Mouse (Mus musculus): ENCODE measurements around the gene Apba2.

The Apba2 gene

DNA sequence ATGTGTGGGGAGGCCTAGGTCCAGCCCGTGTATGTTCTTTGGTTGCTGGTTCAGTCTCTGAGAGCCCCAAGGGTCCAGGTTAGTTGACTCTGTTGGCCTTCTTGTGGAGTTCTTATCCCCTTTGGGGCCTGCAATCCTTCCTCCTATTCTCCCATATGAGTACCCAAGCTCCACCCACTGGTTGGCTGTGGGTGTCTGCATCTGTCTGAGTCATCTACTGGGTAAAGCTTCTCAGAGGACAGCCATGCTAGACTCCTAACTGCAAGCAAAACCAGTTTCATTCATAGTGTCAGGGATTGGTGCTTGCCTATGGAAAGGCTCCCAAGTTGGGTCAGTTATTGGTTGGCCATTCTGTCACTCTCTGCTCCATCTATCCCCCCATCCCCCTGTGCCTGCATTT is 29.8 kb downstream of the Apba2 start:
- DNase-seq (ENCODE audit: low read depth), result no peak

DNA sequence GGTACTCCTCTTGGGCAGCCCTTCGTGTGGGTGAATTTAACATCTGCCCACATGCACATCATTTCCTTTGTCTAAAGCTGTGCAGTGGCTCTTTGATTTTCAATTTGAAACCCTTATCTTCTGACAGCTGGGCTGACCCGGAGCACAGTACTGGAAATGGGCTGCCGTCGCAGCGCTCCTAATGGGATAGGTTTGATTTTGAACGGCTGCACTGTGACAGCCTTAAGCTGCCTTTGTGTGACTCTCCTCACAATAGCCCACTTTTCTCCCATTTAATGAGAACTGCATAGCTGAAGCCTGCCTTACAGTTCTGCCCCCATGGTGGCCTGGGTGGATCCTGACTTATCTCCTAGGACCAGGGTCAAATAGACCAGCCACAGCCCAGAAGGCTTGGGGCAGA is 31.9 kb downstream of the Apba2 start:
- no peak for DNase-seq (ENCODE audit: low read depth)

DNA sequence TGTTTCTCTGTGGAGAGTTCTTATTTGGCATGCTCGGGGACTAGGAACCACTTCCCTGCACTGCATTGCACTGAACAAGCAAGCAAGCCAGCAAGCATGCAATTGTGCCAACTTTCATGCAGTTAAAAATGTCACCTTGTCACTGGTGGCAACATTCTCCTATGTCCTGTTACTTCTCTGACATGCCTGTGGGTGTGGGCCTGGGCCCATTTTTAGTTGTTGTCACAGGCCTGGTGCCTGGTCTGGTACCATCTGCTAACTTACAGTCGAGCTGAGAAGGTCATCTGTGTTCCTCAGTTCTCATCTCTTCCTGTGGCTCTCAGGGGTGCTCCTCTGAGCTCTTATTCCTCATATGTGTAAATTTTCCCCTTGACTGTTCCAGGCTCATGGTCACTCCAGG is 33.8 kb downstream of the Apba2 start:
- DNase-seq (ENCODE audit: low read depth), result no peak

DNA sequence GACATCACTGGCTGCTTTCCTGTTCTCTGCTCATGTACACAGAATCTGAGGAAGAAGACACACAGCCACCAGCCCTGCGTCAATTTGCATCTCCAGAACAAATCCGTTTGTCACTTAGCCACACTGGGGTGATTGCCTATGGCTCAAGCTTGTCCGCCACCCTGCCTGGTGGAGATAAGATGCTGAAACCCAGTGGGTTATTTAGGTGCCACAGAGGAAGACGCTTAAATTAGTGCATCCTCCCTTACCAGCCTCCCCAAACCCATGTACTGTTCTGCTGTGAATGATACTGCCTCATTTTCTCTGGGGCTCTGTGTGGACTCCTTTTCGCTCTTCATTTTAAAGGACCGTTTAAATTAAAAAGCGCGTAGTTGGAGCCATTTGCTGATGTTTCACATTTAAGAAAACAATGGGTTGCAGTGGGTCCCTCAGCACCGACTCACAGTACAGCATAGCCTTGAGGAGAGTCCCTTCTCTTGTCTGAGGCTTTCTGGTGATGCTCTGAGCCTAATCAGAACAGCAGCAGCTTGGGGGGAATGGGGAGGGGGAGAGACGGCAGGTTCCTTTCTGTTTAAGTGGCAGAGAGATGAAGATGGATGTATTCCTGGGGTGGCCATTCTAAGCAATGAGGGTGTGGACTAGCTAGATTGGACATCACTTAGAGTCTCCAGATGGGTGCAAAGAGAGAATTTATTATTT is 38.1 kb downstream of the Apba2 start:
- no peak for DNase-seq (ENCODE audit: low read depth)

DNA sequence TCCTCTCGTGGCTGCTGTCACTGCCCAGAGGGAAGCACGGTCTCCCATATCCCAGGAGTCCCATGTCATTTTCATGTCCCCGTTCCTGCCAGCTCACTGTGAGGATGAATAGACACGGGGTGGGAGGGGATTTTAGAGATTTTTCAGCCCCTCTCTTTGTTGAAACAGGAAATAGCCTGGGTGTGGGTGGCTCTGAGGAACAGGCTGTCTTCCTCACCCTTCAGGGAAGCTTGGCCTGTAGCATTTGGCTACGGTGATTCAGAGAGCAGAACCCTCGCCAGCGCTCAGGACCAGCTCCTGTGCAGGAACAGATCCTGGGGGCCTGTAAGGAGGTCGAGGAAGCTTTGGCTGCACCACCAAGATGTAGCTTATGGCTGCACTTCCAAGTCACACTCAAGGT is 45.3 kb downstream of the Apba2 start:
- no peak for DNase-seq (ENCODE audit: low read depth)

DNA sequence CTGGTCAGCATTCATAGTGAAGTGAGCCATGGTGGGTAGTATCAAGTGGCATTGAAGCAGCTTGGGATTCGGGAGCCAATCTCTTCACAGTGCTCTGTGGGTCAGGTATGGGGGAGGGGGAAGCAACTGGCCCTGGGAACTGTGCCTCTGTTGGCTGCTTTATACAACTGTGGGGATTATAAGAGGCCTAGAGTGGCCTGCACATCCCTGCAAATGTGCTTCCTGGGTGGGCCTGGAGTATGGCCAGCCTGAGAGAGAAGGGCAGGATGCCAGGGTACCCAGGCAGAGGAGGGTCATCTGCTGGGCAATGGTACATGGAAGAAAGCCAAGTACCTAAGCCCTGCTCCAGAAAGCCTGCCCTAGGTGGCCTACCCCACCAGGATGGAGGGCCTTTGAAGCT is 49.4 kb downstream of the Apba2 start:
- no peak for DNase-seq (ENCODE audit: low read depth)

DNA sequence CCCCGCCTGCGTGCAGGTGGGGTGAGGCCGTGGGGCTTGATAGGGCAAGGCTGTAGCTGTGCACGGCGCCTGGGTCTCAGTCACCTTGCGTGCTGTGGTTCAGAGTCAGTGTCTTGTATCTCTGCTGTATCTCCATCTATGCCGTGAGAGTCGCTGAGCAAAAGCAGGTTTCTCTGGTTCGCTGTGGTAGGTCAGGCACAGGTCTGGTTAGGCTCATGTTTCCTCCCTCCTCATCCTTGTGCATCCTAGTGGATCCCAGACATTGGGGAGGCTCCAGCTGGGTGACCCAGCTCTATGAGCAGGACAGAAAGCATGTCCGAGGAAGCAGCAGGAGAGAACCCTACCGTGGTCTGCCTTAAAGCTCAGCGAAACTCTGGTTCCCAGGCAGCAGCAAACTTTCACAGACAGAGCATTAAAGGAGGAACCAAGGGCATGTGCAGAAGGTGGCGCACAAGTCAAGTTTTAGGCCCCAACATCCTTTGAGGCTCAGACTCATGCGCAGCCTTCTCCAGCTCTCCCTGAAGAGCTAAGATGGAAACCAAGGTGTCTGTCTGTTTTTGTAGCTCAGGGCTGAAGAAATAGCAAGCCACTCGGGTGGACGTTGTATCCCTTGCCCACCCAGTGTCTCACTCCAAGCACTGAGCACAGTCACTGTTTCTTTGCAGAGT is 51.2 kb downstream of the Apba2 start:
- DNase-seq (ENCODE audit: low read depth), result no peak

DNA sequence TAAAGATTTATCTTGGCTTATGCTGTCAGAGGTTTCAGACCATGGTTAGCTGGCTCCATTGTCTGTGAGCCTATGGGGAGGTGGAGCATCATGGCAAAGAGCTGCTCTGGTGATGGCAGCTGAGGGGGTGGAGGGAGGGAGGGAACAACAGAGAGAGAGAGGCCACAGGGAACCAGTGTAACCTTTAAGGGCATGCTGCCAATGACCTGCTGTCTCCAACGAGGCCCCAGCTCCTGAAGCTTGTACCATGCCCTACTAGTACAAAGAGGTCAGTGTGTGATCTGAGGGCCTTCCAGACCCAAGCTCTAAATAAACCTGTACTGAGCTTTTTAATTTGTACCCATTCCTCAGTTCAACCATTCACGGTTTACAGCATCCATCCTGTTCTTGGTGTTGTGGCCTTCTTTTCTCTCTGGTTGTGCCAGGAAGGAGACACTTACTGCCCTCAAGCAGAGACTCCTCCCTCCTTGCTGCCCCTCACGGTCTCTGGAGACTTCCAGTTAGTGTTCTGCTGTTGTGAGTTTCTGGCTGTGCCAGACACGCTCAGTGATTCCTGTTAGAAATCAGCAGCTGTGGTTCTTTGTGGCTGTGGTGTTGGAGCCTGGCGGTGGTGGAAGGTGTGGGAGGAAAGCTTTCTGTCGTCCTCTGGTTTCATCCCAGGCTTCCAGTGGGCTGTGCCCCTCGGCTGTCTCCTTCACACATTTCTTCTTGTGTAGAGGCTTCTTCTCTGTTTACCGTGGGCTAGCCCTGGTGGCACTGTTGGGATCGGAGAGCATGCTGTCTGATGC is 60.4 kb downstream of the Apba2 start:
- DNase-seq (ENCODE audit: low read depth), result no peak

DNA sequence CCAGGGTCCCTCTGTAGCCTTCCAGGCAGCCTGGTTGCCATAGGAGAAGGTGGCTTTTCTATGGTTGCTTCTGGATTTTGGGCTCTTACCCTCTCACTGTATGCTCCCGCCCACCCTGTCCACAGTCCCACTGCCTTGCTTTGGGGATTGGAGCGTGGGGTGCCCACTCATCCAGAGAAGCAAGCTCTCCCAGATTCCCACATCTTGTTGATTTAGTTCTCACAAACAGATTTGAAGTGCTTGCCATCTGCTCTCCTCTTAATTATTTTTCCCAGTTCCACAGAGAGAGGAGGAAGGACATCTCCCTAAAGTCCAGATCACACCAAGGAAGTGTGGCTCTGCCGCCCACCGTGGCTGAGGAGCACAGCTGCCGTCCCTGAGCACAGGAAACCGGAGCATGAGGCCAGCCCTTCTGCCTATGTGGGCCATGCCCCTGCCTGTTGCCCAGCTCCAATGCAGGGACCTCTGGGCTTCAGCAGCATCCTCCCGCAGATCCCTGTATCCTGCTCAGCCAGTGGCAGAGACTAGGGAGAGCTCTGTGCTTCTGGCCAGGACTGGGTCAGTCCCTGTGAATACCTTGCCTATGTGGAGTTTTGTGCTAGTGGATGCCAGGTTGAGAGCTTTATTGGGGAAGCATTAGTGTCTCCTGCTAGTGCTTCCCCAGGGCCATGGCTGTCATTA is 63.5 kb downstream of the Apba2 start:
- DNase-seq (ENCODE audit: low read depth), result no peak

DNA sequence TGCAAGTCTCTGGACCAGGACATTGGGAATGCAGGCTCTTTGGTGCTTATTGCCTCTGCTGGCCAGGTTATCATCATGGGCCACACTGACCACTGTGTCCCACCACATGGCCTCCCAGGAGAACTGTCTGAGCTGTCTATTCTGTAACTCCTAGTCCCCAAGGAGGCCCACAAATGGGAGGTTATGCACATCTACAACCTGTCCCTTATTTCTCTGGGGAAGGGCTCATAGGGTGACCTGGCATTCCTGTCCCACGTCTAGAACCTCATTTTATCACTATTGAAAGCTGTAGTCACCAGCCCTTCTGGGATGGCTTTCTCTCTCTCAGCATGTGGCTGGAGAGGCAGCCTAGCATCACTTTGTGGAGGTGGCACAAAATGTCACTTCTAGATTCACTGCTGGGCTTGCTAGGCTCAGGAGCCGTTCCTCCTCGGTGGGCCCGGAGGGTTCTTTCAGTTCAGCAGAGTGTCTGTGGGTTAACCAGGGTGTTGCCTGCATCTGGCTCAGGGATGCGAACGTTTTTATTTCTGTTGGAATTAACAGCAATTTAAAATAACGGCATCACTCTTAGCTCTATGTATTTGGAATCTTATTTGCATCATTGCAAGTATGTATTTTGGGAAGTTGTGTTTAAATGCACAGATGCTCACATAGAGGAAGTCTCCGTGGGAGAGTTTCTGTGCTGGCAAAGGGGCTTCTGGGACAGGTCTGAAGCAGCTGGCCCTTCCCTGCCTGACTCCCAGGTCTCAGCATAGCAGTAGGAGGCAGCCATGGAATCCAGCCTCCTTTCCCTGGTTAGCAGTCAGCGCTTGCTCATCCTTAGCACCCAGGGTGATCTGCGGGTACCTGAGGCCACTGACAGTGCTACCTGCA is 65.1 kb downstream of the Apba2 start:
- no peak for DNase-seq (ENCODE audit: low read depth)

DNA sequence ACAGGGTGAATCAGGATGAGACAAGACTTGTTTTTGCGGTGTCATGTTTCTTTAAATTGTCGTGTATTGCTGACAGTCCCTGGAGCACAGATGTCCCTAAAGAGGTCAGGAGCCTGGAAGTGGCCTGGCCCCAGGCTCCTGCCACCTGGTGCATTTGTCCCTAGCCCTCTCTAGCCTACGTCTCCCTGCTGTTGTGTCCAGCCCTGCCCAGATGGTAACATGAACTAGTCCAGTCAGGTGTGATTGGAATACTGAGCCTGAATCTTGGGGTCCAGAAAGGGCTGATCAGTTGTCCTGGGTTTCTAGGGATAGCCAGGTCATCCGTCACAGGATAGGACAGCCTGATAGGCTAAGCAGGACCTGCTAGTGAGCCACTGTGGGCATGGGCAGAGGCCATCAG is 67.2 kb downstream of the Apba2 start:
- DNase-seq (ENCODE audit: low read depth), result no peak

DNA sequence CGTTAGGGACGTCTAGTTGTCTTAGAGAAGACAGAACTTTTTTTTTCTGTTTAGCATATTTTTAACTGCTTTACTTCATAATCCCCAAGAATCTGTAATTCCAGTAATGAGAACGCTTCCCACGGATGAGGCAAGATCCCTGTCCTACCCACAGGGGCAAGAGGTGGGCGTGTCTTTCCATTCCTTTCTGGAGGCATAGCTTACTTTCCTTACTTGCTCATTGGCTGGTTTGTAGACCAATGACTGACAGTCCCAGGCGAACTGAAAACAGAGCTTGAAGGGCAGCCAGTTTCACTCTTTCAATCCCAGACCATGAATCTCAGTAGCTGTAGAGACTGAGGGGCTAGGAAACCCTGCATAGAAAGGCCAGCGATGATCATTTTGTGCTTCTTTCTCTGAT is 68.2 kb downstream of the Apba2 start:
- DNase-seq (ENCODE audit: low read depth), result no peak

DNA sequence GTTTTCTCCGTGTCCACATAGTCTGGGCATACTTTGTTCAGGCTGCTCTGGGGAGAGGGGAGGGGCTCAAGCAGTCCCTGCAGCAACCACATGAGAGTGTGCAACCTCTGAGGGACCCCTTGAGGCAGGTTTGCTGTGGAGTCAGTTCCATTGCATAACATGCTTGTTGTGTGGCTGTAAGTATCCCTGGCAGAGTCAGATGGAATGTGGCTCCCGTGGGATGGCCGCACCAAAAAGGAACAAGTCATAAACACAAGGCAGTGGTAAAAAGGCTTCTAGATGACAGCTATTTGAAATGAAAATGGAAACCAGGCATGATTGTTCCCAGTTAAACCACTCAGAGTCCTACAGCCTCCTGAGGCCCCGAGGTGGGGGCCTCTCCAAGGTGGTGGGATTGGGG is 69.4 kb downstream of the Apba2 start:
- DNase-seq (ENCODE audit: low read depth), result no peak

DNA sequence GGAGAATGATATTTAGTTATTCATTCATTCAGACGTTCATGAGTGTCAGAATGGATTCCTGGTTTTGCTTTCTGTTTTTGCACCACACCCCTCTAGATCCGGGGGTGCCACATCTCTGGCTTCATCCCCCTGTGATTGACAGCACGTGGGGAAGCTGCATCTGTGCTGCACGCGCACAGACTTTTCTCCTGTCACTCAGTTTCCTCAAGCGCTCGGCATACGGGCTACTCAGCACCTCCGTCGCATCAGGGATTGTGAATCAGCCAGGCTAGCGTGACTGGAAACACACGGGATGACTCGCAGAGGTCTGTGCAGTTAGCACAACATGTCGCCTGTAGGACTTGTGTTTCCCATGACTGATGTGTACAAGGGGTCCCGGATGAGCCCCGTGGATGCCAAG is 72.6 kb downstream of the Apba2 start:
- no peak for DNase-seq (ENCODE audit: low read depth)

DNA sequence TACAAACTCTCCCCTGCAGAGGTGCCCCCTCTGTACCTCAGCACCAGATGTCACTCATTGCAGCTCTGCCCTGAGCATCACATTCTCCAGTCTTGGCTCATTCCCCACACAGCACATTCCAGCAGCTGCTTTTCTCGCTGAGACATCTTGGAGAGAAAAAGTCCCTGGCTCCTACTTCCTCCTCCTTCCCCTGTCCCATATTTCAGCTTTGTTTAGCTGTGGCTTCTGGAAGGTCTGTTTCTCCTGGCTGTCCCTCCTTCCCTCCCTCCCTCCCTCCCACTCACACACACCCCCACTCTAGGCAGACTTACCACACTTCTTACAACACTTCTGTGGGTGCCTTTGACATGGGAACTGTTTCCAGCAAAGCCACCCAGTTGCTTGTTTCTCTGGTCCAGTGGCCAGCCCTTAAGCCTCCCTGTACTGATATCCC is 75.0 kb downstream of the Apba2 start:
- no peak for DNase-seq (ENCODE audit: low read depth)

DNA sequence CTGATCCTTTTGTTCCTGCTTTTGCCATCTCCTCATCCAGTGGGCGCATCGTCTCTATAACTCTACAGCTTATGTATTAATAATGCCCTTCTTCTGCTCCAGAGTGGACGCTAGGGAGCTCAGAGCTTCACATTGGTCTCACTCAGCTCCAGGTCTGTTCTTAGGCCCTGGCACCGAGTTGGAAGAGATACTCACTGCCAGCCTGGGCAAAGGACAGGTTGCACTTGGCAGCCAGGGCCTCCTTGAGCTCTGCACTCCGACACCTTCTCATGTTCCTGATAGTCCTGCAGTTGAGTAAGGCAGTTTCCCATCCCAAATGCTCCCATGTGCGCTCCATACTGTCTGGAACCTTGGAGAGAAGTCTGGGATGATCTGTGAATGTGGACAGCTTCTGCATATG is 76.7 kb downstream of the Apba2 start:
- no peak for DNase-seq (ENCODE audit: low read depth)

DNA sequence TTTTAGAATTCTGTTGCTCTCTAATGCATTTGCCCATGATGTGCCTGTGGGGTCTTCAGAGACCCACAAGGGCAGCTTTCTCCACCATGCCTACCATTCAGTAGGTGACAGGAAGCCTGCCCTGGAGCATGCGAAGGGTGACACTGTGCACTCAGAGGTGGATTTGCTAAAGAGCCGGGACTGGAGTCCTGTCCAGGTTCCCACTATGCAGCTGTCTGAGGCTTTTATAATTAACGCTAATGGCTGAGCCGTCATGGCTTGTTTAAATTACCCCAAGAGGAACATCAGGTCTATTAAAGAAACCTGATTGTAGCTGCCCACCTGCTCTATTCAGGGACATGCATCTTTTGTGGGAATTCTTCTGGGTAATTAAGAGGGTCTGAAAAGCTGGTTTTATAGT is 78.4 kb downstream of the Apba2 start:
- no peak for DNase-seq (ENCODE audit: low read depth)

DNA sequence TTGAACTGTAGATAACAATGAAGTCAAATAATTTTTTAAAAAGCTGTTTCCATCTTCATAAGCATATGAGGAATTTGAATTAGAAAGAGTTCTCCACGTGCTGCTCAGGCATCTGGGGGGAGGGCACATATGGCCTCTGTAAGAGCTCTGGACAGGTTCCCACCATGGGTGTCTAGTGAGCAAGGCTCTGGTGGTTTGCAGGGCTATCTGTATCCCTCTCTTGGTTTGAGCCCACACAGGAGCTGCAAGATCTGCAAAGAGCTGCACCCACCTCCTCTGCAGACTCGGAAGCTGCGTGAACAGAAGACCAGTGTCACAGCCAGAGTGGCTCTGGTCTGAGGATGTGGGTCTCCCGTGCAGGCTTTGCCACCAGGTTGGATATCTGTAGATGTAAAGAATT is 78.8 kb downstream of the Apba2 start:
- no peak for DNase-seq (ENCODE audit: low read depth)

DNA sequence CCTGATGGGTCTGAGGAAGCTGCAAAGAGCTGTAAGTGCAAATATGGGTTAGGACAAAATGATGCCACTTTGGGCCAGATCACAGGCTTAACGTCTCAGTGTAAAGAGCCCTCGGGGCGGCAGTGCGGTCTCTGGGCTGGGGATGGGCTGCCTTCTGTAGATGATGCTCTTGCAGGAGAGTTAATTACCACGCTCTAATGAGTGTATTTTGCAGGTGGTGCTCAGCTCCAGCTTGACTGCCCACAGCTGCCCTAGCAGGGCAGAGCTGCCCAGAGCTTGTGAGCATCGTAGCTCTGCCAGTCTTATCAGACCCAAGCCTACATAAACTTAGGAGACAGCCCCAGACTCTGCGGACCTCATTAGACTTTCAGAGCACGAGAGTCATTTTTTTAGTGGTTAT is 80.9 kb downstream of the Apba2 start:
- DNase-seq (ENCODE audit: low read depth), result no peak

DNA sequence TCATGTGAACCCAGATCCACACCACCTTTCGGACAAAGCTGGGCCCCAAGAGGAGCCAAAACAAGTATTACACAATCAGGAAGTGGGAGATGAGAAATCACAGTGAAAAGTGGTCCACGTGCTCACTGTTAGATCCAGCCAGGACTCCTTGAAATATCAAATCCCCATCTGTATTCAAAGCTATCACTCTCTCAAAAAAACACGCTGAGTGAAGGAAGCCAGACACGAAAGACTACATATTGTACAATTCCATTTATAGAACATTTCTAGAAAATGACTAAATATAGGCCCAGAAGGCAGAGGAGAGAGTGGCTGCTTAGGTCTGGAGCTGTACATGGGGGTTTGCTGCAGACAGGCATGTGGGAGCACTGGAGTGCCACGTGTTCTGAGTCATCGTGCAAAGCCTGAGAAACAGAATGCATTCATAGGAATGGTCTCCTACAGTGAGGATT is 82.2 kb downstream of the Apba2 start:
- DNase-seq (ENCODE audit: low read depth), result no peak

DNA sequence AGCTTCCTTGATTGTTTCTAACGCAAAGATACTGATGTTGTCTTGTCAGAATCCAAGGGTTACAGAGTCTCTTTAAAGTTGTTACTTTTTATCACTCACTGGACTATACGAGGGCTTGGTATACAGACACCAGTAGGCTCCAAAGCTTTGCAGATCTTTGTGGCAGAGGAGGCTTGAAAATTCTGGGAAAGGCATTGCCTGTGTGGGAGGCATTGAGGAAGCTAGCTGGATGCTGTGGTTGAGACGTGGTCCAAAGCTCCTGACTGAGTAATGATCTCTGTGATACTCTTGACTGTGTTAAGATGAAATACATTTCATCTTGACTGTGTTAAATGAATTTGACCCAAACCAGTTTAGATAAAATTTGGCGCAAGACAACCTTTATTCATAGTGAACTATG is 84.6 kb downstream of the Apba2 start:
- DNase-seq (ENCODE audit: low read depth), result no peak

DNA sequence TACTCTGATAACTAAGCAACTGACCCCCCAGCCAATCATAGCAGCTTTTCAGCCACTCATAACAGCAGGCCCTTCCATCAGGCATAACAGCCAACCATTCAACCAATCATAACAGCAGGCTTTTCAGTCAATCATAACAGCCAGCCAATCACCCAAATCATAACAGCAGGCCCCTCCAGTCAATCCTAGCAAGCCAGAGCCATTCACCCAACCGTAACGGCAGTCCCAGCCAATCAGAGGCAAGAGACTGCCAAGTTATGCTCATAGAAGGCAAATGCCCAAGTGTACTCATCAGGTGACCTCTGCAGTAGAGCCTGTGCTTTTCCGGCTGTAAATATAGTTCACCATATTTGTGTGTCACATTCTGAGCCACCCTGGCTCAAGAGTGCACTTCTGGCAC is 85.1 kb downstream of the Apba2 start:
- no peak for DNase-seq (ENCODE audit: low read depth)
